Mouse (Mus musculus): ENCODE measurements around the gene Sardh.

Gene Sardh

DNA sequence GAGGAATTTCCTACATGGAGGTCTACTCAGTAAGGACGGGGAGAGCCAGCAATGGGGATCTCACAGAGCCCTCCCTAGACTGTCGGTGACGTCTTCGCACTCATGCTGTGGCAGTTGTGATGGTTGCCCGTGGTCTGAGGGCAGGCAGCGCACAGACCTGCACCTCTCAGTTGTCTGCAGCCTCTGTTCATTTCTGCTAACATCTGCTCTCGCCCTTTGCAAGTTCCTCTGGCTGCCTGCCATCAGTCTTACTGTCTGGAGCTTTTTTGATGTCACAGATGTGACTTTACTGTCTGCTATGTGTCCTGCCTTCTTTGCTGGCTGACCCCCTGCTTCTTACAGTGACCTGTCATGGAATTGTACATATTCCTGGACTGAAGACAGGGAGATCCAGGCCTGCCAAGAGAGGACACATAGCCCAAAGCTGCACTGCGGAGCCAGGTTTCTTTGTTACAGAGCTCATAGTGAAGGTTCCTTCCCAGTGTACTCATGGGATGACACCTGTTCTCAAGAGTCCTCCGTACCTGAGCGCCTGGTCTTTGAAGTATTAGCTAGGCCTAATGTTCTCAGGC is 72.4 kb downstream of the Sardh start:
- in situ Hi-C loops (cut with MboI, MseI): no loop called here

DNA sequence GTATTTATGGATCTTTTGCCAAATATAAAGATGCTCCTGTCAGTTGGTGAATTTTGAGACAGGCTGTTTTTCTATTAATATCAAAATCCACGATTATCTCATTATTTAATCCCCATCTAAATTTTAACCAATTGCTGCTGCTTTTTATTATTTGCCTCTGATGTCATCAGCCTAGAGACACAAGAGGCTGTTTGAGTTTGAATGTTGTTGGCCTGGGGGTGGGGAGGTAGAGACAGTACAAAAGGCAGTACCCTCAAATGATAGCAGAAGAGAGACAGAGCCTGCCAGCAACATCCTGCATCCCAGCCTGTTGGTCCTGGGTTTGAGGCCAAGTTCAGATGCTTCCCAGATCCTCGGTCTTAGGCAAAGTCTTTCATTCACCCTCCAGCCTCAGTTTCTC is 73.9 kb downstream of the Sardh start:
- in situ Hi-C loops (cut with MboI, MseI): no loop called here

DNA sequence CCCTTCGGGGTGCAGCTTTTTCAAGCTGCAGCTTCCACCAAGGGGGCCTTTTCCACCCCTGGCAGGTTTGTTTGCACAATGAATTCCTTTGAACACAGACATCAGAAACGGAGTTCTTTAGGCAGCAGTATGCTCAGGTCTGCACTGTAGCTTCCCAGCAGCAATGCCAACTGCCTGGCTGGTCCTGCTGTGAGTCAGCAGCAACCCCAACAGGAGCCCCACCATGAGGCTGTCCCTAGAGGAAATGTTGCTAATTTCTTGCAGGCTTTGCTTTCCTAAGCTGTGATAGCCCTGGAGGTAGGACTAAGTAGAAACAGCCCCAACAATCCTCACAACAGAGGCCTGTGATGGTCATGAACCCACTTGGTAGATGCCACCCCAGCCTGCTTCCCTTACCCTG is 81.1 kb downstream of the Sardh start:
- in situ Hi-C loops (cut with MboI, MseI): no loop called here

DNA sequence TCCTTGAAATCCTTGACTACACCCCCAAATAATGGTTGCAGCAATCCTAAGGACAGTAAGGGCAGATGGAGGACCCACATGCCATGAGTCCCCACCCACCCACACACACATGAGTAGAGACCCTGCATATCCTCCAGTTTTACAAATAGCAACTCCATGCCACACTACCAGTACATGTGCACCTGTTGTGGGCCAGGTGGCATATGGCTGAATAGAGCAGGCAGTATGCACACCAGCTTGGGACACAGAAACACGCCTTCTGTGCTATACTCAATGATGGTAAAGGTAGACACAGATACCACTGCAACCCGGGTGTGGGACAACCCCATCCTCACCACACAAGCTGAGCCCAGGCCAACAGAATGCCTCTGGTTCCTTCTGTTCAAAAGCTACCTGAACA is 82.1 kb downstream of the Sardh start:
- in situ Hi-C loops (cut with MboI, MseI): no loop called here

DNA sequence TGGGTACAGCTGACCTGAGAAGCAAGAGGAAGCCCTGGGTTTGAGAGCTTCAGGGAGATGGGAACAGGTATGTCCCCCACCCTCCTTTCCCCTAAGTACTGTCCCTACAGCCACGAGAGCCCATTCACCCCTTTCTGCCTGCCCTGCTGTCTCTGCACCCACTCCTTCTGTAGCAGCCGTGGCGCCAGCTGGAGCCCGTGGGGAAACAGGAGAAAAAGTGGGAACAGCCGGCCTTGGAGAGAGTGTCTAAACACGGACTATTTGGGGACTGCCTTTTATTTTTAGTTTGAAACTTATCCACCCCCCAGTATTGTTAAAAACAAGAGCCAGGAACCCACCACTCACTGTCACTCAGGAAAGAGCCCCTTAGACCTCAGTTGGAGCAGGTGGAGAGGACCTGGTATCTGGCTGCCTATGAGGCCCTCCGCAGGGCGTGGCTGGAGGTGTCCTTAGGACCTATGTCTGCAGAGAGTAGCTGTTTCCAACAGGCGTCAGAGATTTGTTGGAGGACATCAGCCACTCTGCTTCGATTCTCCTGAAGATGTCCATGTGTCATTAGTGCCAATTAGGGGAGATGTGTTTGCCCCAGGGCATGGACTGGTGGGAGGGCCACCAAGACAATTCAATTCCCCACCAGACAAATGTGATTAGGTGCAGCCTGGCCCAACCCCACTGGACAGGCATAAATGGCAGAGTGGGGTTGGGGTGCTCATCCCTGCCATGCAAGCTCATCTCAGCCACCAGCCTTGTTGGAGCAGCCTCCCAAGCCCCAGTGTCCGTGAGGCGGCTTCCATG is 83.1 kb downstream of the Sardh start, which contains the start of gene Dbh:
Gene Dbh, plus strand, starts transcription at position 438 of the 795 bp plus-strand sequence.
- in situ Hi-C loops (cut with MboI, MseI): no loop called here

DNA sequence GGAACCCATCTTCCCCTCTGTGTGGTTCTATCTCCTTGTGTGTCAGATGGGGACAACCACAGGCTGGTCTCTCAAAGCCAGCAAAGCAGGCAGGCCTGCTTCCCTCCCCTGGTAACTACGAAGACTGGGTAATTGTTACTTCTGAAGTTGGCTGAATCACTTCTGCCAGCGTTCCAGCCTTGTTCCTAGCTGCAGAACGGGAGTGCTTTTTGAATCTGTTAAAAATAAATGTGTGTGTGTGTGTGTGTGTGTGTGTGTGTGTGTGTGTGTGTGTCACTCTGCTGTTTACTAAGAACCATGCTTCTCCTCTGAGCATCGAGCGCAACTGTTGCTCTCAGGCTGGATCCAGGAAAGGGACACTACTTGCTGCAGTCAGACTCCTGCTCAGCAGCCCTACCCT is 84.3 kb downstream of the Sardh start:
- in situ Hi-C loops (cut with MboI, MseI): no loop called here

DNA sequence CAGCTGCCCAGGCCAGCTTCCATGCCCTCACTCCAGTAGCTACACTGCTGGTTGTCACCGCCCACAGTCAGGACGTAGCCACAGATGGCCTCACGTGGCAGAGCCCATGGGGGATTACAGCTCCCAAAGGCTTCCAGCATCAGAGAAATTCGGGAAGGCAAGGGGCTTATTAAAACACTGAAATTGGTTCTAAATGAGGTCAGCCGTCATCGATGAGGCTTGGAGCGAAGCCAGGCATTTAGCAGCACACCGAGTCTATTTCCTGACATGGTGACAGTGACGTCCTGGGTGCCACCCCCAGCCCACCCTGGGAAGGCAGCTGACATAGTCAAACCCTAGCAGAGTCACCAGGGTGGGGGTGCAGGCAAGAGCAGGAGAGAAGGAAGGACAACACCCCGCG is 85.5 kb downstream of the Sardh start:
- in situ Hi-C loops (cut with MboI, MseI): no loop called here

DNA sequence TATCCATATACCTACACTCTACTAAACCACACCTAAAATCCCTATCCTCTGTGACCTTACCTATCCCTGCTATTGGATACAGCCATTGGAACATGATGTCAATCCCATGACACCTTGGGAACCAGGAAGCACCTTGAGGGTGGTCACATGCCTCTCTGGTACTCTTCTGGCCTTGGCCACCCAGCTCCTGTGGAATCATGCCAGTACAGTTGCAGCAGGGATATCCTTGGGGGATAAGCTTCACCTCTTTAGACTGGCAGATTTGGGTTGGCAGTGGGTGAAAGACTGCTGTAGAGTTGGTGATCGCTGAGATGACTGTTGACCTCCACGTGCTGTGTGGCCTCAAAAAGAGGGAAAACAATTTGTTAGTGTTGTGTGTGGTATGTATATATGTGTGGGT is 86.6 kb downstream of the Sardh start:
- in situ Hi-C loops (cut with MboI, MseI): no loop called here

DNA sequence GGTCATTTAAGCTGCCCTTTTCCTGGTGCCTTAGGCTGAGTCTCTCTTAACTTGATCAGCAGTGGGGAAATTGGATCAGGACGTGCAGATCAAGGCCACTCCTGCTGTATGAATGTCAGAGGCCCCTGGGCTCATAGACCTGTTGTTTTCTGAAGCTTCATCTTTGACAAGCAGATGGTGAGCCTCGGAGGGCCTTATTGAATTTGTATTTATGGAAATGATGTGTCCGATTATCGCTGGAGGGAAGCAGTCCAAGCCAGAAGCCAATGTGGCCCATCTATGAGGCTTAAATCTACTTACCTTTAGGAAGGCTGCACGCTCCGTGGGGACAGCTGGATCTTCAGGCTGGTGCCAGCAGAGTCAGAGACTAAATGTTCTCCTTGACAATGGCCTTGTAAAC is 91.5 kb downstream of the Sardh start:
- in situ Hi-C loops (cut with MboI, MseI): no loop called here

DNA sequence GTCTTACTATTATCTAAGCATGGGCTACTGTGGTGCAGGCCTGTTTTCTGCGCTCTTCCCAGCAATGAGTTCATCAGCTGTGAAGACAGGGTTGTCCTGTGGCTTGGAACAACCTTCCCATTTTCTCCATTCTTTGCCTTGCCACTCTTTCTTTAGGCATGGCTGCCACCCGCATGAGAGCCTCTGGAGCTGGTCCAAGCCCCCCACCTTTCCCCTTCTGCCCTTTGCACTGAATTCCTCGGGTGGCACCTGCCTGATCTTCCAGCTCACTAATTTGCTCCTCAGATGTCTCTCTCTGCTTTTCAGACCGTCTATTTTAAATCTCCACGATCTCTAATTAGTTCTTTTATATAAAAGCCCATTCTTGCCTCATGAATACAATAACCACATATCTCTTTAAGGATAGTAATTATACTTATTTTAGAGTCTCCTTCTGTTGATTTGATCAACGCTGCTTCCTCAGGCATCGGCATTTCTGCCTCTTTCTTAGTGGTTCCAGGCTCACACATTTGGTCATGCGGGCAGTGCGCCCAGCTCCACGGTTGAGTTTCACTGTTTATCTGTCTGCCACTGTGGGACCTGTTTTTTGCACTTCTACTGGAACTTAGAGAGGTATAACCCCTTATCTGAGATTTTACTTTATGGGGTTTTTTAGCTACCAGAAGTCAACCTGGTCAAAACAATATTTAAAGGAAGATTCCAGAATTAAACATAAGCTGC is 93.5 kb downstream of the Sardh start:
- in situ Hi-C loops (cut with MboI, MseI): no loop called here

DNA sequence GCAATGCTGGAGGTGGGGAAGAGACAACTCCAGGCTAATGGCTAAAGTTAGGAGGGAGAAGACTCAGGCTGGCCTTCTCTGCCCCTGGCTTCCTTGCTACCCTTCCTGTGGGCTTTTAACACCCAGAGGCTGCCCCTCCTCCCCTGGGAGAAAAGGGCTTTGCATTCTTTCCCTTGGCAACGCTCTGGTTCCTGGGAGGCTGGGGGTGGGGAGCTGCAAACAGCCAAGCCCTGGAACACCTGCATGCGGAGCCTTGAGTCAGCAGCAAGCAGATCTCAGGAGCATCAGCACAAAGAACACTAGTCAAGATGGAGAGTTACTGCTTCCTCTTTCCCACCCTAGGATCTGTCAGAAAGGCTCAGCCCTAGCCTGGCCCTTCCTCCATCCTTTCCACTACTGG is 98.7 kb downstream of the Sardh start:
- in situ Hi-C loops (cut with MboI, MseI): no loop called here

DNA sequence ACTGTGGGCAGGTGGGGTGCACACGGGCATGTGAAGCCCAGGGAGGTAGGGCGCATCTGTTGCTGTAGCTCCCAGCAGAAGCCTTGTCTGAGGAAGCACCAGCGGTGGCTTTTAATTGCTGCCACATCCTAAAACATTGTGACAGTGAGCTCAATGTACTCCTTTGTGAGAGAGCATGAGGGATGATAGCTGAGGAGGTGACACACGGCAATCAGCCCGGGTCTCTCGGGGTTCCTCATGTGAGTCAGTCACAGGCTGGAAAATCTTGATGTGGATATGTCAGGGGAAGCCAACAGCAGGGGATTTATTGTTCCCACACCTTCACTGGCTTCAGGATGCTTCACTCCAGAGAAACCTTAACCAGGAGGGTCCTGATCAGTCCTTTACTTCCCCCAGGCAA is 101.3 kb downstream of the Sardh start:
- in situ Hi-C loops (cut with MboI, MseI): no loop called here

DNA sequence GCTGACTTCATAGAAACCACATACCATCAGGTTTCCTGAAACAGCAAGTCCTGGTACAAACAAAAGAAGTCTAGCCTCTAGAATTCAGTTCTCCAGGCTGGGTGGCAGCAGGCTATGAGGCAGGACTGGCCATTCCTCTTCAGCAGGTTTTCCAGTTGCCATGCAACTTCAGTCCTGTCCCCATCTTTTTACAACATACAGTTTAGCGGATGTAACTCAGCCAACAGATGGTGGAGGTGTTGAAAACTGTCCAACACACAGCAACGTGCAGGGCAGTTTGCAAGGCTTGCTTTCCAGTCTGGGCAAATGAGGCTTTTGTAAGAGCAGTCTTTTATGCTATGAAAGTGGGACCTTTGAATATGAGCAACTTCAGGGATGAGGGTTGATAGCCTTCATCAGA is 103.2 kb downstream of the Sardh start:
- in situ Hi-C loops (cut with MboI, MseI): no loop called here

DNA sequence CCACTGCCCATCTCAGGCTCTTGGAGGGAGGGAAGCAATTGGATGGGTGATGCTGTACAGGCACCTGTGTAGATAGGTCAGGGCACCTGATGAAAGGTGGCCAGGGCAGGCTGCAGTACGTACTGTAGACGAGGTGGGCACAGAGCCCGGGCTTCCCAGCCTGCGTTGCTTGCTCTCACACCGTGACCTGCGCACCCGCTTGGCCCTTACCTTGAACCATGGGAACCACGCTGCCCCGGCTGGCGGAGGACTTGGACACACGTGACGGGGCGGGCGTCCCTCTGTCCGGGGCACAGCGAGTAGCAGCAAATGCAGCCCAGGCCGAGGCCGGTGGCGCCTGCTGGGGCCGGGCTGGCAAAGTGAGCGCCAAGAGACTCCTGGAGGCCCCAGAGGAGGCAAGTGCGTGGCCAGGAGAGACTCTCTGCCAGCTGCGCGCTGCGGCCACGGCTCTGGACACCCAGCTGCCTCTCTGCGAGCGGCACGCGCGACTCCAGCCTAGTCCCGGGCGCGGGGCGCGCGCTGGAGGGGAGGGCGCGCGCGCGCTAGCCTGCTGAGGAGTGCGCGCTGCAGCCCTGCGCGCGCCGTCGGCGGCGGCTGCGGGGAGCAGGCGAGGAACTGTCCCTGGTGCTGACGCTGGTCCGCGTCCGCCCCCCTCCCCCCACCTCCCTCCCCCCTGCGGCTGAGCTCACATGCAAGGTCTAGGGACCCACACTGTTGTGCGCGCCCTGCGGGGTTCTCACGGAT is 106.0 kb downstream of the Sardh start, which contains the start of gene Fam163b:
Gene Fam163b, minus strand, starts transcription at position 542 of the 744 bp plus-strand sequence.
- in situ Hi-C loops (cut with MboI, MseI): no loop called here
